Mouse (Mus musculus) hindbrain, embryonic 12.5 days (tissue): ENCODE measurements around the gene Krr1. TPM values are rescaled to one million over a fixed set of nuclear protein-coding genes. Genes with fewer than 3 reads are reported as not detected.

ENCODE experiments used
- ATAC-seq: fragments of 200-750 bp; cut with Nextera tagmentation; 2 replicates; pipeline ENCODE4 v1.8.0; 2017; ENCODE audit warnings: moderate TSS enrichment; ENCODE audit not compliant: low FRiP score
- H3K27ac ChIP-seq: fragments of 300-500 bp; sonication (generic); 2 replicates; pipeline ENCODE4 v1.5.1; 2016; ENCODE audit warnings: mild to moderate bottlenecking
- H3K27me3 ChIP-seq: fragments of 300-500 bp; sonication (generic); 2 replicates; pipeline ENCODE4 v1.6.1; 2016; ENCODE audit warnings: mild to moderate bottlenecking
- H3K36me3 ChIP-seq: fragments of 300-500 bp; sonication (generic); 2 replicates; pipeline ENCODE4 v1.6.1; 2016; ENCODE audit warnings: mild to moderate bottlenecking
- H3K4me1 ChIP-seq: fragments of 300-500 bp; sonication (generic); 2 replicates; pipeline ENCODE4 v1.6.1; 2016
- H3K4me2 ChIP-seq: fragments of 300-500 bp; sonication (generic); replicated peaks from 2 replicates; pipeline ENCODE4 v1.6.1; 2016; ENCODE audit warnings: mild to moderate bottlenecking
- H3K4me3 ChIP-seq: fragments of 300-500 bp; sonication (generic); 2 replicates; pipeline ENCODE4 v1.5.1; 2016; ENCODE audit warnings: mild to moderate bottlenecking
- H3K9ac ChIP-seq: fragments of 300-500 bp; sonication (generic); 2 replicates; pipeline ENCODE4 v1.6.1; 2016; ENCODE audit warnings: mild to moderate bottlenecking, moderate library complexity
- H3K9me3 ChIP-seq: fragments of 300-500 bp; sonication (generic); replicated peaks from 2 replicates; pipeline ENCODE4 v1.6.1; 2016; ENCODE audit warnings: mild to moderate bottlenecking
- WGBS: fragments of 180-500 bp; shearing (Covaris S2); methylation state at CpG from one replicate; pipeline ENCODE4 v1.1.7; 2016; 5-methylcytosine and 5-hydroxymethylcytosine counted together
- polyA plus RNA-seq: library from polyadenylated mRNA; unstranded; fragments of >200 nt; fragmentation: Nextera tagmentation; extraction: Ambion mirVana; gene quantifications from 2 replicates; pipeline ENCODE4 v1.2.1, GENCODE M21; 2016

The Krr1 gene
- 49.6 and 54.1 TPM in 2 replicates for polyA plus RNA-seq

- H3K9ac ChIP-seq, result peak within 1 kb of the TSS; percentile 83
- peaks cover 9% of the 10 kb centered on the region; the same call in 1 of the 2 replicates for H3K36me3 ChIP-seq
- no peaks in the 10 kb centered on the region for H3K9me3 ChIP-seq
- under 1% methylated on average over 51 of the region's 51 CpGs for WGBS
- peak within 1 kb of the TSS; percentile 88 for H3K4me3 ChIP-seq
- H3K27ac ChIP-seq, result peak within 1 kb of the TSS; percentile 58; the same call in 1 of the 2 replicates
- peak within 1 kb of the TSS; percentile 78 for H3K4me2 ChIP-seq
- peak; percentile 97 for ATAC-seq
- peaks cover 9% of the 10 kb centered on the region for H3K4me1 ChIP-seq
- no peaks in the 10 kb centered on the region for H3K27me3 ChIP-seq
Observed at GRCm38 (mm10) chr10:111972542-111973361, at the start of gene Krr1. TSS of gene Krr1 (plus strand) at chr10:111972664.

- no peaks in the 10 kb centered on the region for H3K9me3 ChIP-seq
- H3K27ac ChIP-seq, result no peak overlapping the region
- ATAC-seq, result no peak
- WGBS, result 77% methylated on average over 4 of the region's 4 CpGs
- H3K36me3 ChIP-seq, result no peaks in the 10 kb centered on the region
- H3K9ac ChIP-seq, result no peak overlapping the region
- H3K4me3 ChIP-seq, result no peak overlapping the region
- H3K27me3 ChIP-seq, result no peaks in the 10 kb centered on the region; the same call in none of the 2 replicates
- H3K4me2 ChIP-seq, result no peak overlapping the region
- peaks cover 11% of the 10 kb centered on the region for H3K4me1 ChIP-seq
Observed at GRCm38 (mm10) chr10:111923503-111924135, 48.8 kb upstream of the Krr1 start.

- Histone ChIP-seq H3K9me3 (no peaks in the 10 kb centered on the region), H3K4me3 (no peak overlapping the region), H3K9ac (no peak overlapping the region), H3K4me2 (no peak overlapping the region), H3K27ac (no peak overlapping the region), H3K27me3 (no peaks in the 10 kb centered on the region; the same call in none of the 2 replicates), H3K36me3 (no peaks in the 10 kb centered on the region), H3K4me1 (peaks cover 16% of the 10 kb centered on the region)
- no peak for ATAC-seq
- 47% methylated on average over 3 of the region's 3 CpGs for WGBS
Observed at GRCm38 (mm10) chr10:111924141-111924540, 48.3 kb upstream of the Krr1 start.

- Histone ChIP-seq H3K4me3 (no peak overlapping the region), H3K9ac (0 out of 2 replicates have a peak overlapping the region, but pooled peaks have one; percentile 43), H3K4me1 (peaks cover 17% of the 10 kb centered on the region), H3K4me2 (peak overlapping the region; percentile 34), H3K36me3 (no peaks in the 10 kb centered on the region), H3K27me3 (no peaks in the 10 kb centered on the region; the same call in none of the 2 replicates), H3K27ac (peak overlapping the region; percentile 57; the same call in 1 of the 2 replicates), H3K9me3 (no peaks in the 10 kb centered on the region)
- no peak for ATAC-seq
- WGBS, result 46% methylated on average over 12 of the region's 12 CpGs
Observed at GRCm38 (mm10) chr10:111924716-111925488, 47.6 kb upstream of the Krr1 start.

GRCm38 (mm10) chr10:111925489-111925860 lies 47.0 kb upstream of the Krr1 start:
- peak; percentile 73 for ATAC-seq
- Histone ChIP-seq H3K4me3 (no peak overlapping the region), H3K4me1 (peaks cover 17% of the 10 kb centered on the region), H3K9me3 (no peaks in the 10 kb centered on the region), H3K9ac (0 out of 2 replicates have a peak overlapping the region, but pooled peaks have one; percentile 43), H3K4me2 (peak overlapping the region; percentile 34), H3K27ac (peak overlapping the region; percentile 57; the same call in 1 of the 2 replicates), H3K27me3 (no peaks in the 10 kb centered on the region; the same call in none of the 2 replicates), H3K36me3 (no peaks in the 10 kb centered on the region)
- 2% methylated on average over 10 of the region's 10 CpGs for WGBS

GRCm38 (mm10) chr10:111932621-111933345 lies 39.7 kb upstream of the Krr1 start:
- Histone ChIP-seq H3K27ac (no peak overlapping the region), H3K9me3 (no peaks in the 10 kb centered on the region), H3K4me1 (peaks cover 17% of the 10 kb centered on the region), H3K4me2 (no peak overlapping the region), H3K4me3 (no peak overlapping the region), H3K27me3 (no peaks in the 10 kb centered on the region), H3K9ac (no peak overlapping the region), H3K36me3 (no peaks in the 10 kb centered on the region)
- ATAC-seq, result no peak
- WGBS, result 48% methylated on average over 11 of the region's 11 CpGs

GRCm38 (mm10) chr10:111935207-111935606 lies 37.3 kb upstream of the Krr1 start:
- H3K4me1 ChIP-seq, result peaks cover 11% of the 10 kb centered on the region
- H3K36me3 ChIP-seq, result no peaks in the 10 kb centered on the region
- H3K4me2 ChIP-seq, result no peak overlapping the region
- no peak overlapping the region for H3K4me3 ChIP-seq
- no peak for ATAC-seq
- no peaks in the 10 kb centered on the region for H3K27me3 ChIP-seq
- H3K9me3 ChIP-seq, result no peaks in the 10 kb centered on the region
- WGBS, result 80% methylated on average over 2 of the region's 2 CpGs
- H3K27ac ChIP-seq, result no peak overlapping the region
- no peak overlapping the region for H3K9ac ChIP-seq

- Histone ChIP-seq H3K4me3 (no peak overlapping the region), H3K36me3 (no peaks in the 10 kb centered on the region), H3K9ac (no peak overlapping the region), H3K27ac (no peak overlapping the region), H3K9me3 (no peaks in the 10 kb centered on the region), H3K27me3 (no peaks in the 10 kb centered on the region), H3K4me1 (peaks cover 11% of the 10 kb centered on the region), H3K4me2 (no peak overlapping the region)
- ATAC-seq, result no peak
- WGBS, result 87% methylated on average over 4 of the region's 4 CpGs
Observed at GRCm38 (mm10) chr10:111936021-111936420, 36.4 kb upstream of the Krr1 start.

GRCm38 (mm10) chr10:111936491-111937145 lies 35.8 kb upstream of the Krr1 start:
- Histone ChIP-seq H3K4me2 (no peak overlapping the region), H3K27ac (no peak overlapping the region), H3K36me3 (no peaks in the 10 kb centered on the region), H3K9ac (peak overlapping the region; percentile 5; the same call in 1 of the 2 replicates), H3K4me3 (no peak overlapping the region), H3K4me1 (peaks cover 11% of the 10 kb centered on the region), H3K9me3 (no peaks in the 10 kb centered on the region), H3K27me3 (no peaks in the 10 kb centered on the region)
- 42% methylated on average over 13 of the region's 13 CpGs for WGBS
- peak; percentile 50; the same call in 1 of the 2 replicates for ATAC-seq

GRCm38 (mm10) chr10:111937146-111937534 lies 35.3 kb upstream of the Krr1 start:
- Histone ChIP-seq H3K9me3 (no peaks in the 10 kb centered on the region), H3K27me3 (no peaks in the 10 kb centered on the region), H3K4me3 (no peak overlapping the region), H3K4me1 (peaks cover 11% of the 10 kb centered on the region), H3K36me3 (no peaks in the 10 kb centered on the region), H3K4me2 (no peak overlapping the region), H3K9ac (no peak overlapping the region), H3K27ac (no peak overlapping the region)
- ATAC-seq, result no peak
- WGBS, result 72% methylated on average over 5 of the region's 5 CpGs

GRCm38 (mm10) chr10:111943026-111943425 lies 29.4 kb upstream of the Krr1 start:
- H3K4me1 ChIP-seq, result no peaks in the 10 kb centered on the region
- H3K4me3 ChIP-seq, result no peak overlapping the region
- WGBS, result 84% methylated on average over 7 of the region's 7 CpGs
- no peaks in the 10 kb centered on the region for H3K36me3 ChIP-seq
- no peak overlapping the region for H3K4me2 ChIP-seq
- no peak overlapping the region for H3K27ac ChIP-seq
- H3K9me3 ChIP-seq, result no peaks in the 10 kb centered on the region
- H3K27me3 ChIP-seq, result no peaks in the 10 kb centered on the region
- no peak overlapping the region for H3K9ac ChIP-seq
- ATAC-seq, result no peak
